Mouse (Mus musculus) hindbrain, embryonic 13.5 days (tissue): ENCODE results near the gene Mrpl23. TPM values are rescaled to one million over a fixed set of nuclear protein-coding genes. Genes with fewer than 3 reads are reported as not detected.

Experiments used
- ATAC-seq: fragments of 200-750 bp; cut with Nextera tagmentation; 2 replicates; pipeline ENCODE4 v1.8.0; 2017; ENCODE audit warnings: moderate TSS enrichment; ENCODE audit not compliant: low FRiP score
- H3K27ac ChIP-seq: fragments of 300-500 bp; sonication (generic); 2 replicates; pipeline ENCODE4 v1.5.1; 2015; ENCODE audit warnings: inconsistent platforms, mild to moderate bottlenecking, moderate library complexity
- H3K27me3 ChIP-seq: fragments of 300-500 bp; sonication (generic); 2 replicates; pipeline ENCODE4 v1.6.1; 2015; ENCODE audit warnings: mild to moderate bottlenecking, inconsistent platforms
- H3K36me3 ChIP-seq: fragments of 300-500 bp; sonication (generic); 2 replicates; pipeline ENCODE4 v1.6.1; 2015; ENCODE audit warnings: mild to moderate bottlenecking, inconsistent platforms
- H3K4me1 ChIP-seq: fragments of 300-500 bp; sonication (generic); replicated peaks from 2 replicates; pipeline ENCODE4 v1.6.1; 2015; ENCODE audit warnings: inconsistent platforms
- H3K4me2 ChIP-seq: fragments of 300-500 bp; sonication (generic); 2 replicates; pipeline ENCODE4 v1.6.1; 2015; ENCODE audit warnings: inconsistent platforms, mild to moderate bottlenecking, moderate library complexity
- H3K4me3 ChIP-seq: fragments of 300-500 bp; sonication (generic); 2 replicates; pipeline ENCODE4 v1.5.1; 2015; ENCODE audit warnings: mild to moderate bottlenecking, inconsistent platforms
- H3K9ac ChIP-seq: fragments of 300-500 bp; sonication (generic); 2 replicates; pipeline ENCODE4 v1.6.1; 2015; ENCODE audit warnings: mild to moderate bottlenecking, inconsistent platforms
- H3K9me3 ChIP-seq: fragments of 300-500 bp; sonication (generic); 2 replicates; pipeline ENCODE4 v1.6.1; 2016; ENCODE audit warnings: inconsistent platforms
- WGBS: fragments of 180-500 bp; shearing (Covaris S2); methylation state at CpG from one replicate; pipeline ENCODE4 v1.1.7; 2015; 5-methylcytosine and 5-hydroxymethylcytosine counted together
- polyA plus RNA-seq: library from polyadenylated mRNA; unstranded; fragments of >200 nt; fragmentation: Nextera tagmentation; extraction: Ambion mirVana; gene quantifications from 2 replicates; pipeline ENCODE4 v1.2.1, GENCODE M21; 2015

The Mrpl23 gene
- polyA plus RNA-seq, result 16.9 and 19.5 TPM in 2 replicates

GRCm38 (mm10) chr7:142532671-142533058, at the start of gene Mrpl23:
Mrpl23 (plus strand) TSS chr7:142532686.
- Histone ChIP-seq H3K27me3 (no peaks in the 10 kb centered on the region), H3K4me3 (peak within 1 kb of the TSS; percentile 79), H3K36me3 (peaks cover 10% of the 10 kb centered on the region), H3K9ac (peak within 1 kb of the TSS; percentile 89), H3K4me1 (peaks cover 22% of the 10 kb centered on the region), H3K4me2 (peak within 1 kb of the TSS; percentile 72), H3K9me3 (no peaks in the 10 kb centered on the region), H3K27ac (peak within 1 kb of the TSS; percentile 74)
- WGBS, result 6% methylated on average over 17 of the region's 17 CpGs
- peak; percentile 80 for ATAC-seq

GRCm38 (mm10) chr7:142483136-142483535, 49.4 kb upstream of the Mrpl23 start:
- Histone ChIP-seq H3K27me3 (peaks cover 3% of the 10 kb centered on the region; the same call in 1 of the 2 replicates), H3K4me2 (no peak overlapping the region), H3K27ac (peak overlapping the region; percentile 73; the same call in 1 of the 2 replicates), H3K9ac (no peak overlapping the region), H3K9me3 (no peaks in the 10 kb centered on the region), H3K4me3 (no peak overlapping the region), H3K4me1 (peaks cover 43% of the 10 kb centered on the region), H3K36me3 (no peaks in the 10 kb centered on the region)
- ATAC-seq, result no peak
- 56% methylated on average over 11 of the region's 11 CpGs for WGBS

- 87% methylated on average over 12 of the region's 12 CpGs for WGBS
- Histone ChIP-seq H3K4me3 (no peak overlapping the region), H3K4me1 (peaks cover 43% of the 10 kb centered on the region), H3K9me3 (no peaks in the 10 kb centered on the region), H3K27me3 (peaks cover 3% of the 10 kb centered on the region; the same call in 1 of the 2 replicates), H3K4me2 (no peak overlapping the region), H3K36me3 (no peaks in the 10 kb centered on the region), H3K27ac (no peak overlapping the region), H3K9ac (no peak overlapping the region)
- no peak for ATAC-seq
Observed at GRCm38 (mm10) chr7:142484780-142485179, 47.7 kb upstream of the Mrpl23 start.

- no peak for ATAC-seq
- no peaks in the 10 kb centered on the region for H3K9me3 ChIP-seq
- H3K4me2 ChIP-seq, result no peak overlapping the region
- no peak overlapping the region for H3K4me3 ChIP-seq
- no peaks in the 10 kb centered on the region for H3K36me3 ChIP-seq
- H3K9ac ChIP-seq, result no peak overlapping the region
- H3K4me1 ChIP-seq, result peaks cover 33% of the 10 kb centered on the region
- 62% methylated on average over 8 of the region's 8 CpGs for WGBS
- H3K27me3 ChIP-seq, result peaks cover 3% of the 10 kb centered on the region; the same call in 1 of the 2 replicates
- peak overlapping the region; percentile 55 for H3K27ac ChIP-seq
Observed at GRCm38 (mm10) chr7:142486751-142487162, 45.7 kb upstream of the Mrpl23 start.

GRCm38 (mm10) chr7:142487341-142487859, 45.1 kb upstream of the Mrpl23 start:
- no peak overlapping the region for H3K4me2 ChIP-seq
- H3K9me3 ChIP-seq, result no peaks in the 10 kb centered on the region
- no peak overlapping the region for H3K4me3 ChIP-seq
- H3K36me3 ChIP-seq, result no peaks in the 10 kb centered on the region
- peaks cover 3% of the 10 kb centered on the region; the same call in 1 of the 2 replicates for H3K27me3 ChIP-seq
- H3K4me1 ChIP-seq, result peaks cover 26% of the 10 kb centered on the region
- H3K27ac ChIP-seq, result peak overlapping the region; percentile 55; the same call in 1 of the 2 replicates
- peak; percentile 62 for ATAC-seq
- H3K9ac ChIP-seq, result 0 out of 2 replicates have a peak overlapping the region, but pooled peaks have one; percentile 25
- WGBS, result 14% methylated on average over 9 of the region's 9 CpGs

- no peak for ATAC-seq
- no peak overlapping the region for H3K4me2 ChIP-seq
- peaks cover 20% of the 10 kb centered on the region for H3K4me1 ChIP-seq
- no peaks in the 10 kb centered on the region for H3K36me3 ChIP-seq
- no peaks in the 10 kb centered on the region for H3K9me3 ChIP-seq
- no peak overlapping the region for H3K4me3 ChIP-seq
- peaks cover 3% of the 10 kb centered on the region; the same call in 1 of the 2 replicates for H3K27me3 ChIP-seq
- H3K9ac ChIP-seq, result no peak overlapping the region
- H3K27ac ChIP-seq, result no peak overlapping the region
- WGBS, result 68% methylated on average over 3 of the region's 3 CpGs
Observed at GRCm38 (mm10) chr7:142488053-142488452, 44.4 kb upstream of the Mrpl23 start.

- no peak overlapping the region for H3K4me2 ChIP-seq
- H3K9ac ChIP-seq, result no peak overlapping the region
- WGBS, result 72% methylated on average over 8 of the region's 8 CpGs
- no peaks in the 10 kb centered on the region for H3K9me3 ChIP-seq
- no peak overlapping the region for H3K27ac ChIP-seq
- ATAC-seq, result no peak
- no peaks in the 10 kb centered on the region for H3K27me3 ChIP-seq
- H3K36me3 ChIP-seq, result no peaks in the 10 kb centered on the region
- no peaks in the 10 kb centered on the region for H3K4me1 ChIP-seq
- H3K4me3 ChIP-seq, result no peak overlapping the region
Observed at GRCm38 (mm10) chr7:142493535-142493934, 39.0 kb upstream of the Mrpl23 start.

GRCm38 (mm10) chr7:142496158-142496557, 36.3 kb upstream of the Mrpl23 start:
- ATAC-seq, result no peak
- no peaks in the 10 kb centered on the region for H3K27me3 ChIP-seq
- H3K9me3 ChIP-seq, result no peaks in the 10 kb centered on the region
- H3K4me1 ChIP-seq, result no peaks in the 10 kb centered on the region
- H3K27ac ChIP-seq, result no peak overlapping the region
- no peak overlapping the region for H3K9ac ChIP-seq
- no peak overlapping the region for H3K4me3 ChIP-seq
- 82% methylated on average over 3 of the region's 3 CpGs for WGBS
- H3K4me2 ChIP-seq, result no peak overlapping the region
- no peaks in the 10 kb centered on the region for H3K36me3 ChIP-seq

GRCm38 (mm10) chr7:142496800-142497199, 35.7 kb upstream of the Mrpl23 start:
- H3K4me1 ChIP-seq, result no peaks in the 10 kb centered on the region
- H3K36me3 ChIP-seq, result no peaks in the 10 kb centered on the region
- H3K27ac ChIP-seq, result no peak overlapping the region
- ATAC-seq, result no peak
- H3K4me3 ChIP-seq, result no peak overlapping the region
- no peaks in the 10 kb centered on the region for H3K27me3 ChIP-seq
- H3K4me2 ChIP-seq, result no peak overlapping the region
- H3K9me3 ChIP-seq, result no peaks in the 10 kb centered on the region
- WGBS, result 87% methylated on average over 5 of the region's 5 CpGs
- H3K9ac ChIP-seq, result no peak overlapping the region

- no peak overlapping the region for H3K27ac ChIP-seq
- no peak for ATAC-seq
- no peaks in the 10 kb centered on the region for H3K9me3 ChIP-seq
- H3K4me3 ChIP-seq, result no peak overlapping the region
- no peaks in the 10 kb centered on the region for H3K36me3 ChIP-seq
- no peak overlapping the region for H3K9ac ChIP-seq
- H3K4me2 ChIP-seq, result no peak overlapping the region
- H3K4me1 ChIP-seq, result no peaks in the 10 kb centered on the region
- no peaks in the 10 kb centered on the region for H3K27me3 ChIP-seq
- 91% methylated on average over 2 of the region's 2 CpGs for WGBS
Observed at GRCm38 (mm10) chr7:142497775-142498174, 34.7 kb upstream of the Mrpl23 start.

- H3K9ac ChIP-seq, result no peak within 1 kb of the TSS
- 86% methylated on average over 2 of the region's 2 CpGs for WGBS
- no peak within 1 kb of the TSS for H3K4me2 ChIP-seq
- H3K36me3 ChIP-seq, result no peaks in the 10 kb centered on the region
- H3K27me3 ChIP-seq, result no peaks in the 10 kb centered on the region
- H3K4me1 ChIP-seq, result no peaks in the 10 kb centered on the region
- no peak for ATAC-seq
- no peak within 1 kb of the TSS for H3K27ac ChIP-seq
- no peak within 1 kb of the TSS for H3K4me3 ChIP-seq
- H3K9me3 ChIP-seq, result no peaks in the 10 kb centered on the region
Observed at GRCm38 (mm10) chr7:142498575-142498974, 33.9 kb upstream of the Mrpl23 start, which contains the start of gene Tnnt3. Tnnt3 (plus strand) TSS chr7:142498836.

- H3K36me3 ChIP-seq, result no peaks in the 10 kb centered on the region
Observed at GRCm38 (mm10) chr7:142499010-142499721, 33.3 kb upstream of the Mrpl23 start.

More at GRCm38 (mm10) chr7:142499010-142499721, 33.3 kb upstream of the Mrpl23 start:
- Histone ChIP-seq H3K27ac (no peak overlapping the region), H3K9ac (no peak overlapping the region), H3K4me1 (no peaks in the 10 kb centered on the region), H3K4me2 (no peak overlapping the region), H3K27me3 (no peaks in the 10 kb centered on the region), H3K4me3 (no peak overlapping the region), H3K9me3 (no peaks in the 10 kb centered on the region)
- 72% methylated on average over 5 of the region's 5 CpGs for WGBS
- ATAC-seq, result no peak
